Mouse (Mus musculus): ENCODE results near the gene 9530053A07Rik.

DNA sequence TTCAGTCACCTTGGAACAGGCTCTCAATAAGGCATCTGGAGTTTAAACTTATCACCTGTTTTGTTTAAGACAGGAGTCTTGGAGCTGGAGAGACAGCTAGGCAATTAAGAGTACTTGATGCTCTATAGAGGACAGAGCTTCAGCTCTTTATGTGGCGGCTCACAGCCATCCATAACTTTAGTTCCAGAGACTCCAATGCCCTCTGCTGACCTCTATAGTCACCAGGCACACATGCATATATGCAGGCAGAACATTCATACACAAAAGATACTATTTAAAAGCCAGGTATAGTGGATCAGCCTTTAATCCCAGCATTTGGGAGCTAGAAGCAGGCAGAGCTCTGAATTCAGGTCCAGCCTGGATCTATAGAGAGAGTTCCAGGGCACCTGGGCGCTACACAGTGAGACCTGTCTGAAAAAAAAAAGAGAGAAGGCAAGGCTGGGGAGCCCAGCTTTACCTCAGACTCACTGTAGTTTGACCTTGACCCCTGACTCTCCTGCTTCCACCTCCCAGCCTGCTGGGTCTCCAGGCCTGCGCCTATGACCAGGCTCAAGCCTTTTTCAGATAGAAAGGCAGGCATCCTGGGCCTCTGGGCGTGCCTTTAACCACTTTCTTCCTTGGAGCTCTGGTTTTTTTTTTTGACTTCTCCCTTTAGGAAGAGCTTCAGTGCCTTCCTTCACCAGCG, 66.3 kb downstream of the 9530053A07Rik start:
- TF ChIP-seq POLR2A (IDR thresholded peaks at IDR 0.05; ENCODE audit: control insufficient read depth, low read depth, low read length) (no peak), CTCF (IDR thresholded peaks at IDR 0.05; ENCODE audit: control insufficient read depth, insufficient read depth, insufficient replicate concordance, low read depth, low read length) (no peak)

Measured in testis, adult 2 months (tissue).